Mouse (Mus musculus) liver, postnatal 0 days (tissue): ENCODE measurements around the gene Igsf6. TPM values are rescaled to one million over a fixed set of nuclear protein-coding genes. Genes with fewer than 3 reads are reported as not detected.

Experiments used
- ATAC-seq: fragments of 200-750 bp; cut with Nextera tagmentation; 2 replicates; pipeline ENCODE4 v1.8.0; 2017; ENCODE audit warnings: mild to moderate bottlenecking, moderate library complexity
- DNase-seq: peaks from one replicate; pipeline ENCODE4 v3.0.0-alpha.2; 2016
- H3K27ac ChIP-seq: fragments of 300-500 bp; sonication (generic); 2 replicates; pipeline ENCODE4 v1.5.1; 2014; ENCODE audit warnings: antibody characterized with exemption, moderate library complexity, mild to moderate bottlenecking, low read depth
- H3K27me3 ChIP-seq: fragments of 300-500 bp; sonication (generic); 2 replicates; pipeline ENCODE4 v1.6.1; 2014; ENCODE audit warnings: low read length, control low read depth, mixed read lengths; ENCODE audit not compliant: insufficient read depth
- H3K36me3 ChIP-seq: fragments of 300-500 bp; sonication (generic); replicated peaks from 2 replicates; pipeline ENCODE4 v1.6.1; 2014; ENCODE audit warnings: mild to moderate bottlenecking, control low read depth, low read length, moderate library complexity, mixed read lengths; ENCODE audit not compliant: insufficient read depth
- H3K4me1 ChIP-seq: fragments of 300-500 bp; sonication (generic); 2 replicates; pipeline ENCODE4 v1.6.1; 2014; ENCODE audit warnings: antibody characterized with exemption, mild to moderate bottlenecking, control low read depth; ENCODE audit not compliant: insufficient read depth
- H3K4me2 ChIP-seq: fragments of 300-500 bp; sonication (generic); 2 replicates; pipeline ENCODE4 v1.6.1; 2014; ENCODE audit warnings: low read depth, mild to moderate bottlenecking, low read length, moderate library complexity, mixed read lengths
- H3K4me3 ChIP-seq: fragments of 300-500 bp; sonication (generic); 2 replicates; pipeline ENCODE4 v1.5.1; 2014; ENCODE audit warnings: low read depth, low read length
- H3K9ac ChIP-seq: fragments of 300-500 bp; sonication (generic); replicated peaks from 2 replicates; pipeline ENCODE4 v1.6.1; 2014; ENCODE audit warnings: mild to moderate bottlenecking, moderate library complexity
- H3K9me3 ChIP-seq: fragments of 300-500 bp; sonication (generic); 2 replicates; pipeline ENCODE4 v1.6.1; 2016; ENCODE audit warnings: mild to moderate bottlenecking, control low read depth, low read length, mixed read lengths
- CTCF ChIP-seq: sonication (generic); IDR thresholded peaks from 2 replicates; pipeline ENCODE4 v1.5.1; 2016; ENCODE audit warnings: antibody characterized with exemption, low read depth
- EP300 ChIP-seq: IDR thresholded peaks from 2 replicates; pipeline ENCODE4 v1.6.1; 2016; ENCODE audit warnings: antibody characterized with exemption, low read depth, mild to moderate bottlenecking
- WGBS: fragments of 180-500 bp; shearing (Covaris S2); extraction: QIAGEN DNeasy Blood & Tissue Kit; methylation state at CpG from one replicate; pipeline ENCODE4 v1.1.7; 2014; ENCODE audit not compliant: insufficient replicate concordance; 5-methylcytosine and 5-hydroxymethylcytosine counted together
- polyA plus RNA-seq: library from polyadenylated mRNA; unstranded; fragments of >200 nt; fragmentation: Nextera tagmentation; extraction: Ambion mirVana; gene quantifications from 2 replicates; pipeline ENCODE4 v1.2.1, GENCODE M21; 2015

Gene Igsf6
- polyA plus RNA-seq: 12.4 and 14.6 TPM in 2 replicates

GRCm38 (mm10) chr7:121074281-121074680, at the start of gene Igsf6:
TSS of gene Igsf6 (minus strand) at chr7:121074572.
- Histone ChIP-seq H3K4me1 (no peaks in the 10 kb centered on the region), H3K27me3 (no peaks in the 10 kb centered on the region), H3K9me3 (no peaks in the 10 kb centered on the region), H3K9ac (peak within 1 kb of the TSS; percentile 31; the same call in 1 of the 2 replicates), H3K27ac (peak within 1 kb of the TSS; percentile 73), H3K4me3 (peak within 1 kb of the TSS; percentile 39), H3K4me2 (peak within 1 kb of the TSS; percentile 56), H3K36me3 (peaks cover 26% of the 10 kb centered on the region)
- ATAC-seq (peak; percentile 48), DNase-seq (peak; percentile 28)
- WGBS: 48% methylated on average over 11 of the region's 11 CpGs
- TF ChIP-seq CTCF (no peak), EP300 (no peak)

DNA sequence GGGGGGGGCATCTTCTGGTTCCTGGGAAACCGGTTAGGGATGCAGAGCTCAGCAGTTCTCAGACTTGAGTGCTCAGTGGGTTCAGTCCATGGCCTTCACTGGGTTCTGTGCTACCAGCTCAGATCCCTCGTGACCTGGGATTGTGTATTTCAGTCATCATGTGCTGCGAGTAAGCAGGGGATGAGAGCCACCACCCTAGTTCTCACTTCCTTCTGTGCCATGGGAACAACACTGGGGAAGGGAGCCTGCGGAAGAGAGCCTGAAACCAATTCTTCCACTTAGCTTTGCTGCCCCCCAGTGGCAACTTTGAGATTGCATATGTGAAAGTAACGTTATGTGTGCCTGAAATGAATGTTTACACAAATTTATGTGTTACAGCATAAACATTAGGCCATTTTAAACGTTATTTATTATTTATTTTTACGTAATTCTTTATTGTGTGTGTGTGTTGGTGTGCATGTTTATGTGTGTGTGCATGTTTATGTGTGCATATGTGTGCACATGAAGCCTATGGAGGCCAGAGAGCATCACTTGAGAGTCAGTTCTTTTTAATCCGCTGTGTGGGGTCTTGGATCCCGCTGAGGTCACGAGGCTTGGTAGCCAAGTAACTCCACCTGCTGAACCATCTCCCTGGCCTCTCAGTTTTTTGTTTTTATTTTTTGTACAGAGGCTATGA, 45.9 kb upstream of the Igsf6 start:
- Histone ChIP-seq H3K9me3 (no peaks in the 10 kb centered on the region), H3K27ac (no peak overlapping the region), H3K4me3 (no peak overlapping the region), H3K4me2 (no peak overlapping the region), H3K36me3 (no peaks in the 10 kb centered on the region), H3K4me1 (no peaks in the 10 kb centered on the region), H3K9ac (no peak overlapping the region), H3K27me3 (no peaks in the 10 kb centered on the region)
- WGBS: 12% methylated on average over 10 of the region's 10 CpGs
- ATAC-seq (peak; percentile 56), DNase-seq (peak; percentile 84)
- TF ChIP-seq CTCF (peak; percentile 91), EP300 (no peak)

- Histone ChIP-seq H3K36me3 (no peaks in the 10 kb centered on the region), H3K4me1 (no peaks in the 10 kb centered on the region), H3K9ac (no peak overlapping the region), H3K9me3 (no peaks in the 10 kb centered on the region), H3K27ac (no peak overlapping the region), H3K4me2 (no peak overlapping the region), H3K27me3 (no peaks in the 10 kb centered on the region), H3K4me3 (no peak overlapping the region)
- ATAC-seq (no peak), DNase-seq (no peak)
- WGBS: 32% methylated on average over 3 of the region's 3 CpGs
- TF ChIP-seq EP300 (no peak), CTCF (no peak)
Measured at GRCm38 (mm10) chr7:121111762-121112161, 37.4 kb upstream of the Igsf6 start.

DNA sequence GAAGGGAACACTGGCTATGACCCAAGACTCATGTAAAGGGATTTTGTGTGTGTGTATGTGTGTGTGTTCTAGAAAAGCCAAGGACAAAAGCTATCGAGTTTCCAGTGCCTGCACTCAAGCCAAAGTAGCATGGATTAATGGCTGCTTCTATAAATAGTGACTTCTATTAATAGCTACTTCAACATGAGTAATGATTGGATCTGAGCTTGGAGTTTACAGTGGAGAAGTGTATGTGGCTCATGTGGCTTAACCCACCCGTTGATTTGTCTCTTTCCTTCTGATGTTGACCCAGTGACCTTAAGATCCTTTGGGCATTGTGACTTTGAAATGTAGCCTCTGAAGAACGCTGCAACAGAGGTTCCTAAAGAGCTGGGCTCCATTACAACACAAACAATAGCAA, 36.9 kb upstream of the Igsf6 start:
- WGBS: 48% methylated on average over 3 of the region's 3 CpGs
- no peak for ATAC-seq
- no peak overlapping the region for H3K4me3 ChIP-seq

DNA sequence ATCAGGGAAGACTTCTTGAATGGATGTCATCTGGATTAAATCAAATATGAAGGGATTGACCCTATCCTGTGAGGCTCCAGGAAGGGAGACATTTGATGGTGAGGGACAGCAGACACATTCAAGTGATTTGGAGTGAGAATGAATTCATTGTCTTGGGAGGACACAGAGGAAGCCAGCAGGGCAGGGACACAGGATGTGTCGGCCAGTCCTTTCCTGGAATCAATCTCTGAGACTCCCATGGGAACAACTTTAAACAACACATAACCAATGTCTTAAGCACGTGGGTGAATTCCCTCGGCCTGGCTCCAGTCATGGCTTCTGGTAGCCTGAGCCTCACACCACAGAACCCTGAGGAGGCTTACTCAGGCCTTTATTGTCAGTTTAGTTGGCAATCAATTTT, 33.5 kb upstream of the Igsf6 start:
- Histone ChIP-seq H3K27ac (no peak overlapping the region), H3K36me3 (no peaks in the 10 kb centered on the region), H3K4me3 (no peak overlapping the region), H3K9me3 (no peaks in the 10 kb centered on the region), H3K9ac (no peak overlapping the region), H3K27me3 (no peaks in the 10 kb centered on the region), H3K4me1 (no peaks in the 10 kb centered on the region), H3K4me2 (no peak overlapping the region)
- no peak for TF ChIP-seq EP300
- no peak for TF ChIP-seq CTCF
- DNase-seq: no peak
- WGBS: 63% methylated on average over 3 of the region's 3 CpGs
- no peak for ATAC-seq

More for the DNA sequence above, 36.9 kb upstream of the Igsf6 start:
- TF ChIP-seq CTCF (no peak), EP300 (no peak)
- DNase-seq: no peak
- H3K9ac ChIP-seq: no peak overlapping the region
- H3K4me1 ChIP-seq: no peaks in the 10 kb centered on the region
- no peak overlapping the region for H3K27ac ChIP-seq
- no peaks in the 10 kb centered on the region for H3K9me3 ChIP-seq
- H3K36me3 ChIP-seq: no peaks in the 10 kb centered on the region
- H3K27me3 ChIP-seq: no peaks in the 10 kb centered on the region
- H3K4me2 ChIP-seq: no peak overlapping the region

- no peak for ATAC-seq
- Histone ChIP-seq H3K27ac (no peak overlapping the region), H3K9ac (no peak overlapping the region), H3K27me3 (no peaks in the 10 kb centered on the region), H3K4me1 (no peaks in the 10 kb centered on the region), H3K4me2 (no peak overlapping the region), H3K4me3 (no peak overlapping the region), H3K9me3 (no peaks in the 10 kb centered on the region), H3K36me3 (no peaks in the 10 kb centered on the region)
- WGBS: 60% methylated on average over 10 of the region's 10 CpGs
- TF ChIP-seq EP300 (no peak), CTCF (no peak)
- DNase-seq: no peak
Measured at GRCm38 (mm10) chr7:121098614-121099389, 24.4 kb upstream of the Igsf6 start.
